ENCODE assay signal across 9 mouse cellular contexts in the genomic region with DNA sequence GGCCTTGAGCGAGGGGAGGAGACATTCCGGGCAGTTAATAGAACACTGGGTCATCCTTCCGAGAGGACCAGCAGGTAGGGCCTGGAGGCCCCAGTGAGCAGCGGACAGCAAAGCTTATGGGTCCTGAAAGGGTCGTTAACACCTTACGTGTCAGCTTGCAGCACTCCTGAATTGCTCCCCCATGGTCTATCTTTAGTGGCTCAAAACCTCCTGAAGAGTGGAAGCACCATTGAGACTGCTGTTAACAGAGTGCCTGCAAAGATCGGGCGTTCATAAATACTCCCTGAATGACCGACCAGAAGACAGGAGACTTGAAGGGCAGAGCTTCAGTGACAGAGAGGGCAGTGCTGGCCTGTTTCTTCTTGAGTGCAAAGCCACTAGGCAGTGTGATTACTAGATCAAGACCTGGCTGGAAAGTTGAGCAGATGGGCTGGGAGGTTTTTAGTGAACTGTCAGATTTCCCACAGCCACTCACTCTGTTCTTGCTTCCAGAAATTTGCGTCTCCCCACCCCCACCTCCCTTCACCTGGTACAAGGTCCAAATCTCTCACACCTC. TPM values are rescaled to one million over a fixed set of nuclear protein-coding genes. Genes with fewer than 3 reads are reported as not detected.
DNase-seq lines count a peak whose midpoint lies in the region; ATAC-seq and TF ChIP-seq lines count a peak whose summit lies in the region.
"Had no signal": no experiment of that assay in that cellular context is flagged by ENCODE, and none has a peak within 500 bp of the region (broad histone marks: within the 10 kb centered on the region; RNA-seq: fewer than 3 reads in every experiment).

No protein-coding gene starts in this region.

- in situ Hi-C loops in ES-E14 (cut with MboI; ENCODE audit: low sequenced_read_pairs in 2 of 2, unreplicated experiment in 2 of 2), result no loop called here

- no peaks in the 10 kb centered on the region for H3K27me3 ChIP-seq in heart, embryonic 11.5 days (ENCODE audit: control insufficient read depth, insufficient read depth, low read length)
- no peaks in the 10 kb centered on the region for H3K27me3 ChIP-seq in forebrain, postnatal 0 days (ENCODE audit: insufficient read depth, low read length)
- 0 out of 2 replicates have a peak, but pooled peaks cover 4% of the 10 kb centered on the region for H3K27me3 ChIP-seq in liver, embryonic 12.5 days (replicated peaks)
- H3K27me3 ChIP-seq: Patski had no signal

- H3K9me3 ChIP-seq in heart, embryonic 11.5 days (replicated peaks; ENCODE audit: control insufficient read depth, low read length), result no peaks in the 10 kb centered on the region
- no peaks in the 10 kb centered on the region for H3K9me3 ChIP-seq in ES-E14 (ENCODE audit: control insufficient read depth, insufficient read depth, low read depth, low read length)
- H3K9me3 ChIP-seq in forebrain, postnatal 0 days (ENCODE audit: low read length), result no peaks in the 10 kb centered on the region
- H3K9me3 ChIP-seq in liver, embryonic 12.5 days (replicated peaks), result no peaks in the 10 kb centered on the region

- H3K9ac ChIP-seq in heart, embryonic 11.5 days (ENCODE audit: low read depth, low read length), result peak overlapping the region; percentile 74
- H3K9ac ChIP-seq in ES-E14 (ENCODE audit: insufficient read depth, low read depth, low read length, poor library complexity, severe bottlenecking), result peak overlapping the region; percentile 80
- peak overlapping the region; percentile 75 for H3K9ac ChIP-seq in forebrain, postnatal 0 days
- H3K9ac ChIP-seq in liver, embryonic 12.5 days, result peak overlapping the region; percentile 76

- peak overlapping the region; percentile 91 for H3K27ac ChIP-seq in heart, embryonic 11.5 days (ENCODE audit: low read depth, low read length)
- H3K27ac ChIP-seq in ES-E14 (ENCODE audit: insufficient read depth, low read depth, low read length, poor library complexity, severe bottlenecking), result no peak overlapping the region
- peak overlapping the region; percentile 87 for H3K27ac ChIP-seq in forebrain, postnatal 0 days (ENCODE audit: low read depth, low read length)
- peak overlapping the region; percentile 96; the same call in 1 of the 2 replicates for H3K27ac ChIP-seq in liver, embryonic 12.5 days

- DNase-seq in heart, adult 9 months (ENCODE audit: low spot score in 2 of 2), result no peak
- DNase-seq in ES-E14 (ENCODE audit: low read depth, low spot score), result no peak
- no peak for DNase-seq in forebrain, postnatal 0 days
- DNase-seq in urinary bladder, postnatal 10 days (ENCODE audit: low spot score), result no peak
- no peak for DNase-seq in left cerebral cortex, adult 8-10 months (ENCODE audit: low spot score in 2 of 2)

- peak overlapping the region; percentile 78 for H3K4me2 ChIP-seq in heart, embryonic 11.5 days
- peak overlapping the region; percentile 72 for H3K4me2 ChIP-seq in forebrain, postnatal 0 days (ENCODE audit: low read depth)
- peak overlapping the region; percentile 84 for H3K4me2 ChIP-seq in liver, embryonic 12.5 days

- peak overlapping the region; percentile 62 for H3K4me3 ChIP-seq in heart, embryonic 11.5 days (ENCODE audit: low read depth, low read length)
- peak overlapping the region; percentile 76 to 83 for H3K4me3 ChIP-seq in ES-E14 (ENCODE audit: insufficient read depth in 1 of 2, low read depth in 1 of 2, low read length in 2 of 2, poor library complexity in 1 of 2, severe bottlenecking in 1 of 2)
- peak overlapping the region; percentile 52 for H3K4me3 ChIP-seq in forebrain, postnatal 0 days (ENCODE audit: low read depth, low read length)
- H3K4me3 ChIP-seq in liver, embryonic 12.5 days, result peak overlapping the region; percentile 68

- H3K4me1 ChIP-seq in heart, embryonic 11.5 days (ENCODE audit: control insufficient read depth, insufficient read depth, low read length), result no peaks in the 10 kb centered on the region
- no peaks in the 10 kb centered on the region for H3K4me1 ChIP-seq in ES-E14 (ENCODE audit: control insufficient read depth in 2 of 2, insufficient read depth in 2 of 2, low read length in 2 of 2, poor library complexity in 1 of 2)
- no peaks in the 10 kb centered on the region for H3K4me1 ChIP-seq in forebrain, postnatal 0 days (ENCODE audit: insufficient read depth)
- no peaks in the 10 kb centered on the region for H3K4me1 ChIP-seq in liver, embryonic 12.5 days

- no peak; the same call in 1 of the 2 replicates for ATAC-seq in heart, embryonic 11.5 days (replicated peaks; ENCODE audit: insufficient number of reproducible peaks, low FRiP score, low TSS enrichment)
- ATAC-seq in forebrain, postnatal 0 days, result peak; percentile 38
- ATAC-seq in liver, embryonic 12.5 days, result no peak
- ATAC-seq in granulocyte monocyte progenitor cell, adult 5-6 weeks (replicated peaks; ENCODE audit: poor library complexity, severe bottlenecking), result no peak

- 14% methylated on average over 10 of the region's 10 CpGs for WGBS in heart, embryonic 11.5 days (ENCODE audit: insufficient replicate concordance)
- WGBS in forebrain, postnatal 0 days, result 40% methylated on average over 10 of the region's 10 CpGs
- 27% methylated on average over 10 of the region's 10 CpGs for WGBS in liver, embryonic 12.5 days (ENCODE audit: insufficient replicate concordance)

- no peaks in the 10 kb centered on the region for H3K36me3 ChIP-seq in heart, embryonic 11.5 days (ENCODE audit: control insufficient read depth, insufficient read depth, low read length)
- no peaks in the 10 kb centered on the region; the same call in 1 of the 2 replicates for H3K36me3 ChIP-seq in ES-E14 (ENCODE audit: control insufficient read depth, insufficient read depth, low read length, poor library complexity, severe bottlenecking)
- no peaks in the 10 kb centered on the region for H3K36me3 ChIP-seq in forebrain, postnatal 0 days (ENCODE audit: insufficient read depth)
- peaks cover 15% of the 10 kb centered on the region for H3K36me3 ChIP-seq in liver, embryonic 12.5 days

- TF ChIP-seq CTCF in forebrain, postnatal 0 days (IDR thresholded peaks at IDR 0.05; ENCODE audit: low read depth), result no peak

TF ChIP-seq in ES-E14, 5 proteins besides CTCF, POLR2A, EP300 and RAD21:
- TF ChIP-seq MAFK (IDR thresholded peaks at IDR 0.05; ENCODE audit: insufficient read depth, low read depth, low read length), result no peak
- TF ChIP-seq ZNF384 (IDR thresholded peaks at IDR 0.05; ENCODE audit: low read depth, low read length), result no peak
- TF ChIP-seq CHD2 (IDR thresholded peaks at IDR 0.05; ENCODE audit: low read depth, low read length), result no peak
- no peak for TF ChIP-seq HCFC1 (IDR thresholded peaks at IDR 0.05; ENCODE audit: borderline replicate concordance, insufficient read depth, low read length)
- TF ChIP-seq ZC3H11A (IDR thresholded peaks at IDR 0.05; ENCODE audit: borderline replicate concordance, low read depth, low read length), result no peak

RNA-seq across cellular contexts. Expression of a gene that starts 0.8 kb away (rescaled TPM):
- 33.8 and 36.1 TPM in 2 replicates for polyA plus RNA-seq in heart, embryonic 11.5 days (2014; fragmentation: Nextera tagmentation; extraction: Ambion mirVana)
- total RNA-seq in ES-E14 (2012; rRNA removed), result 4.4 and 7.2 TPM in 2 replicates
- 24.0 and 27.3 TPM in 2 replicates for total RNA-seq in forebrain, postnatal 0 days (2014; rRNA removed)
- 14.0 and 14.2 TPM in 2 replicates for polyA plus RNA-seq in forebrain, postnatal 0 days (2015; fragmentation: Nextera tagmentation; extraction: Ambion mirVana)
- polyA plus RNA-seq in liver, embryonic 12.5 days (2016; fragmentation: Nextera tagmentation; extraction: Ambion mirVana), result 20.7 and 21.5 TPM in 2 replicates
- total RNA-seq in granulocyte monocyte progenitor cell, adult 5-6 weeks (2014; fragmentation: Nextera tagmentation), result 46.2 and 59.3 TPM in 2 replicates
- total RNA-seq in granulocyte monocyte progenitor cell, adult 5-6 weeks (2017), result 77.7 and 126 TPM in 2 replicates
- 10 to 100 TPM; 24.6 to 25.9 (median 25.1) TPM for total RNA-seq in left cerebral cortex, adult 8-10 months (2022)
